Mouse (Mus musculus) ovary, adult 2 months (tissue): ENCODE measurements around the gene Olfr382. TPM values are rescaled to one million over a fixed set of nuclear protein-coding genes. Genes with fewer than 3 reads are reported as not detected.

ENCODE experiments used
- polyA plus RNA-seq: library from polyadenylated mRNA; depleted of rRNA; stranded (reverse); fragments of >200 nt; gene quantifications from 2 replicates; pipeline ENCODE4 v1.2.3, GENCODE M21; 2012; rRNA removed

The Olfr382 gene
- polyA plus RNA-seq: not detected in 2 replicates

GRCm38 (mm10) chr11:73517097-73517496, at the start of gene Olfr382:
Gene Olfr382, minus strand, starts transcription at chr11:73517197.

DNA sequence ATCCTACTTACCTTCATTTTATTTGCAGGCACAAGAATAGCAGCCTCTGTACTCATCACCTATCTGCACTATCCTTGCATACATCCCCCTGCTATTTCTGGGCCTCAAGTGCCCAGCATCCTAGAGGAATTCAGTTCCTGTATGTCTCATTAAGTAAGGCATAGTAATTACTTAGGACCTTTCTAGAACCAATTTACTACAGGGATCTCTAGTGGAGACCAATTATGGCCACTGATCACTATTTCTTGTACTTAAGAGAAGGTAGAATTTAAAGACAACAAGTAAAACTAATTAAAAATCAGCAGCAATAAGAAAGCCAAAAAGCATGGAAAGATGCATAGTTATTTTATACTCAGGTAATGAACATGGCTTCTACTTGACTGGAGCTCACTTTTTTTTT, 25.5 kb downstream of the Olfr382 start, which contains the start of gene Olfr381:
Gene Olfr381 (minus strand): TSS at position 101 of the 400 bp plus-strand sequence.

Other genes starting within 250 kb of the Olfr382 start
- 0.10 and 0.15 TPM in 2 replicates for gene Trpv3, start 249.8 kb downstream of the Olfr382 start, polyA plus RNA-seq
- 0.18 and 0.49 TPM in 2 replicates for gene Aspa, start 187.6 kb downstream of the Olfr382 start, polyA plus RNA-seq
- not detected in 2 replicates for gene Gm49340, start 187.5 kb downstream of the Olfr382 start, polyA plus RNA-seq
- not detected in 2 replicates for gene Spata22, start 187.5 kb downstream of the Olfr382 start, polyA plus RNA-seq
- 0.15 TPM in 1 of 2 replicates, not detected in the other for gene Olfr20, start 166.4 kb downstream of the Olfr382 start, polyA plus RNA-seq
- not detected in 2 replicates for gene Olfr376, start 146.0 kb downstream of the Olfr382 start, polyA plus RNA-seq
- gene Olfr1, start 117.6 kb downstream of the Olfr382 start, polyA plus RNA-seq: not detected in 2 replicates
- not detected in 2 replicates for gene Olfr378, start 88.7 kb downstream of the Olfr382 start, polyA plus RNA-seq
- gene Olfr380, start 59.7 kb downstream of the Olfr382 start, polyA plus RNA-seq: not detected in 2 replicates
- gene Olfr381, start 25.6 kb downstream of the Olfr382 start, polyA plus RNA-seq: not detected in 2 replicates
- gene Olfr385, start 75.8 kb upstream of the Olfr382 start, polyA plus RNA-seq: not detected in 2 replicates
- gene Olfr384, start 81.4 kb upstream of the Olfr382 start, polyA plus RNA-seq: not detected in 2 replicates
- gene Zfp735, start 171.6 kb upstream of the Olfr382 start, polyA plus RNA-seq: not detected in 2 replicates